Mouse (Mus musculus): ENCODE measurements around the gene 4931423N10Rik.

The 4931423N10Rik gene

GRCm38 (mm10) chr2:23207070-23207526, at the start of gene 4931423N10Rik:
TSS of gene 4931423N10Rik (plus strand) at chr2:23207476.
- WGBS = 79% methylated on average over 15 of the region's 15 CpGs

DNA sequence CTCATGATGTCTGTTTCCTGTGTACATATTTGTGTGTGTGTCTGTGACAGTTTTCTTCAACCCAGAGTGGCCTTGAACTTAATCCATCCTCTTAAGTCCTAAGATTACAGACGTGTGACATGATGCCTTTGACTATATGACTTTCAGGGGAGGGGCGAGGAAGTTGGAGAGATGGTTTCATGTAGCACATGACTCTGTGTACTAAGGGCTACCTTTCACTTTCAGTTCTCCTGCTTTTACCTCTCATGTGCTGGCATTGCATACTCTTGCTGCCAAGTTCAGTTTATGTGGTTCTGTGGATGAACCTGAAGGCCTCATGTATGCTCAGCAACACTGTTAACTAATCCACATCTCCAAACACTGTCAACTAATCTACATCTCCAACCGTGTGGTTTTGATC, 35.0 kb upstream of the 4931423N10Rik start:
- 88% methylated on average over 3 of the region's 3 CpGs for WGBS

GRCm38 (mm10) chr2:23194366-23194765, 12.9 kb upstream of the 4931423N10Rik start:
- 52% methylated on average over 1 of the region's 1 CpGs for WGBS

- 62% methylated on average over 1 of the region's 1 CpGs for WGBS
Observed at GRCm38 (mm10) chr2:23201034-23201433, 6.2 kb upstream of the 4931423N10Rik start.

DNA sequence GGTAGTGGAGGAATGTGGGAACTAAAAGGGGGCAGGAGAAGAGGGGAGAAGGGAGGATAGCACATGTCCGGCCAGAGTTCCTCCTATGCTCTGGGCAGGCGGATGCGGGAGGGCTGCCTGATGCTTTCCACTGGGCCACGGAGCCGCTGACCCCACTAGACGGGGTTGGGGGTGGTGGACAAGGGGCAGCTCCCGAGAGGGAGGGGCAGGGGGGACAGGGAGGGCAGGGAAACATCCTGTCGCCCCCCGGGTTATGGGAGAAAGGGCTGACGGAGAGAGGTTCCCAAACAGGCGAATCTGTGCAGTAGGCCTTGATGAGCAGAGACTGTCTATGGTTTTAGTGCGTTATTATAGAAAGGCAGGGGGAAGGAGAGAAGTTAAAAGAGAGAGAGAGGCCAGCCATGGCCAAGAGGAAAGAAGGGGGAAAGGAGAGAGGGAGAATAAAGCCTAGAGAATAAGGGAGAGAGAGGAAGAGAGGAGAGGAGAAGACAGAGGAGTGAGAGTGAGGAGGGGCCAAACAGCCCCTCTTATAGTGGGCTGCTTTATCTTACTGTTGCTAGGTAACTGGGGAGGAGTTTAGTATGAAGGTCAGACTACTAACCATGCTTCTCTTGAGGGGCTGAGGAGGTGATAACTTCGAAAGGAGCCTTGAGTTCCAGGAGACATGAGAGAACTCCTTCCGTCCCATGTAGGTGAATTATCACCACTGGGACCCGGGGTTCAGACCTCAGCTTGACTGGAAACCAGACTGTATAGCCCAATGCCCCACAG, 4.2 kb upstream of the 4931423N10Rik start:
- 59% methylated on average over 15 of the region's 15 CpGs for WGBS

DNA sequence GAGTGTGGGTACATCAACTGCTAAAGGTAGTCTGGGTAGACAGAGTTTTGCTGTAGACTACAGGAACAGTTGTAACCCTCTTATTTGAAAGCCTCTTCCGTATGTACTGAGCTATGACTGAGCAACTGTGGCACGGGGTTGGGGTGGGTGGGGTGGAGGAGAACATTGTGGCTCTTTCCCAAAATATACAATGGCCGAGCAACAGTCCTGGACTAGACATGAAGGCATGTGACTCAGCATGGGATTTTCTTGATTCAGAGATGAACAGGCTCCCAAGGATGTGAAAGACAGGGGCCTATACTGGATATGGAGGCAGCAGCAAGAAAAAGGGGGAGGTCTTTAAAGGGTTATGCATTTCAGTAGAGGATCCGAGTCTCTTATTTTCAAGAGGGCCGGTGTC, 6.4 kb downstream of the 4931423N10Rik start:
- WGBS = 74% methylated on average over 5 of the region's 5 CpGs

- 72% methylated on average over 7 of the region's 7 CpGs for WGBS
Observed at GRCm38 (mm10) chr2:23225199-23225598, 17.9 kb downstream of the 4931423N10Rik start.

GRCm38 (mm10) chr2:23228463-23228862, 21.2 kb downstream of the 4931423N10Rik start:
- WGBS = 59% methylated on average over 2 of the region's 2 CpGs

- 2% methylated on average over 26 of the region's 50 CpGs for WGBS
Observed at GRCm38 (mm10) chr2:23234065-23234773, 26.9 kb downstream of the 4931423N10Rik start.

DNA sequence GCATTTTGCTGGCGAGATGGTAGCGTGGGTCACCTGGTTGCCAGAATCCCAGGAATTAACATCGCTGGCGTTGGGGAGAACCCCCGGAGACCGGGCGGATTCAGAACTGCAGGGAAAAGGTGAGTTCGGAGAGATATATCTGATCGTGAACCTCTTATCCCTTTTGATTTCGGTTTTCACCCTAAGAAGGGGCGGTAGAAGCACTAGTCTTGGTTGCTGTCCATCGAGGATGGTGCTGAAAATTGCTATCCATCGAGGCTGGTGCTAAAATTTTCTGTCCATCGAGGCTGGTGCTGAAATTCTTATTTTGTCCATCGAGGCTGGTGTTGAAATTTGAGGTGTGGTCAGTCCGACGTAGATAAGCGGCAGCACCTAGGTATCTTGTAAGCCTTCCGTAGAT, 83.7 kb downstream of the 4931423N10Rik start:
- 66% methylated on average over 19 of the region's 19 CpGs for WGBS

DNA sequence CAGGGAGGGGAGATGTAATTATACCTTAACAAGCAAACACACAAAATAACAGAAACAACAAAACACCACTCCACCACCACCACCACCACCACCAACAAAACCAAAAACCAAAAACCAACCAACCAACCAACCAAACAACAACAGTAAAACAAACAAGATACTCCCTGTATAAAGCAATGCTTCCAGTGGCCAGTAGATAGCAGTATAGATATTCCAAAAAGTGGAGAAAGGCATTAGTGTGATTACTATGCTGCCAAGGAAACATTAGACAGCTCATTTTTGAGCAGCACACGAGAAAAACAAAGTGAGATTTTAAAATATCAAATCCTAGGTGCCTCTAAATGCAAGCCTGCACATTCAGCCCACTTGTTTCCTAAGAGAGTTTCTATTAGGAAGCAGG, 107.6 kb downstream of the 4931423N10Rik start:
- 2% methylated on average over 1 of the region's 1 CpGs for WGBS

All from cerebral cortex, adult 2 months (tissue).